Mouse (Mus musculus) embryonic fibroblast, embryonic 13.5 days (primary cell): Measurements from ENCODE around the gene Olfr248.

ENCODE experiments used
- CTCF ChIP-seq: IDR thresholded peaks from 2 replicates; pipeline ENCODE4 v1.5.1; 2011; ENCODE audit warnings: mild to moderate bottlenecking, control low read depth, low read length, moderate library complexity, borderline replicate concordance; ENCODE audit not compliant: insufficient read depth
- POLR2A ChIP-seq: IDR thresholded peaks from 2 replicates; pipeline ENCODE4 v1.6.1; 2011; ENCODE audit warnings: low read depth, mild to moderate bottlenecking, control low read depth, low read length, moderate library complexity

DNA sequence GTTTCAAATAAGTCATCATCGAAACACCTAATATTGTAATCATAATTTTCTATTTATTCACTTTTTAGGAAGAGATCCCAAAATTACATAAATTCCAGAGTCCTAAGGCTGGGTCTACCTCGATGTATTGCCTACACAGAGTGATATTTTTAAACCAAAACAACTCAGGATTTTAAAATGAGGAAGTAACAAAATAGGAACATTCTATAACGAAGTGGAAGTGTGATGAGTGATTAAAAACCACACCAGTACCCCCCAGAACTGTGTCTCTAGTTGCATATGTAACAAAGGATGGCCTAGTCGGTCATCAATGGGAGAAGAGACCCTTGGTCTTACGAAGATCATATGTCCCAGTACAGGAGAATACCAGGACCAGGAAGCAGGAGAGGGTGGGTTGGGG is 36.2 kb upstream of the Olfr248 start:
- no peak for TF ChIP-seq CTCF
- TF ChIP-seq POLR2A = no peak
